Mouse (Mus musculus): ENCODE measurements around the gene Slc34a1. TPM values are rescaled to one million over a fixed set of nuclear protein-coding genes. Genes with fewer than 3 reads are reported as not detected.

Slc34a1 gene
- 0.49 and 0.69 TPM in 2 replicates for polyA plus RNA-seq (2012; ENCODE audit: low replicate concordance)

GRCm38 (mm10) chr13:55398088-55398487 lies at the start of gene Slc34a1:
Gene Slc34a1, plus strand, starts transcription at chr13:55398187.

GRCm38 (mm10) chr13:55362453-55363060 lies 35.4 kb upstream of the Slc34a1 start, which contains the start of gene Lman2:
Gene Lman2, minus strand, starts transcription at chr13:55362783.

GRCm38 (mm10) chr13:55369531-55370114 lies 28.4 kb upstream of the Slc34a1 start, which contains the start of gene Rgs14:
Gene Rgs14, plus strand, starts transcription at chr13:55369732.

GRCm38 (mm10) chr13:55414743-55415380 lies 16.9 kb downstream of the Slc34a1 start, which contains the start of gene Pfn3:
Gene Pfn3, minus strand, starts transcription at chr13:55415232.

GRCm38 (mm10) chr13:55426613-55427012 lies 28.6 kb downstream of the Slc34a1 start, which contains the start of gene F12:
Gene F12, minus strand, starts transcription at chr13:55426793.

GRCm38 (mm10) chr13:55444937-55445315 lies 46.9 kb downstream of the Slc34a1 start, which contains the start of gene Grk6:
Gene Grk6, plus strand, starts transcription at chr13:55445072.

GRCm38 (mm10) chr13:55464027-55464884 lies 66.3 kb downstream of the Slc34a1 start, which contains the start of gene Prr7:
Gene Prr7, plus strand, starts transcription at chr13:55464267.

Other genes starting within 250 kb of the Slc34a1 start
- gene Fgfr4, start 245.5 kb upstream of the Slc34a1 start, polyA plus RNA-seq (2012; ENCODE audit: low replicate concordance), result 0.08 TPM in 1 of 2 replicates, not detected in the other
- gene Nsd1, start 188.4 kb upstream of the Slc34a1 start, polyA plus RNA-seq (2012; ENCODE audit: low replicate concordance), result 20.4 and 23.9 TPM in 2 replicates
- 229 and 294 TPM in 2 replicates for gene Prelid1, start 77.7 kb upstream of the Slc34a1 start, polyA plus RNA-seq (2012; ENCODE audit: low replicate concordance)
- 89.1 and 111 TPM in 2 replicates for gene Rab24, start 76.2 kb upstream of the Slc34a1 start, polyA plus RNA-seq (2012; ENCODE audit: low replicate concordance)
- gene Mxd3, start 68.4 kb upstream of the Slc34a1 start, polyA plus RNA-seq (2012; ENCODE audit: low replicate concordance), result 5.3 and 15.9 TPM in 2 replicates
- gene Lman2, start 35.4 kb upstream of the Slc34a1 start, polyA plus RNA-seq (2012; ENCODE audit: low replicate concordance), result 49.6 and 89.4 TPM in 2 replicates
- 59.4 and 65.0 TPM in 2 replicates for gene Rgs14, start 28.5 kb upstream of the Slc34a1 start, polyA plus RNA-seq (2012; ENCODE audit: low replicate concordance)
- not detected in 2 replicates for gene Pfn3, start 17.0 kb downstream of the Slc34a1 start, polyA plus RNA-seq (2012; ENCODE audit: low replicate concordance)
- gene F12, start 28.6 kb downstream of the Slc34a1 start, polyA plus RNA-seq (2012; ENCODE audit: low replicate concordance), result 0.29 TPM in 2 replicates
- gene Grk6, start 46.9 kb downstream of the Slc34a1 start, polyA plus RNA-seq (2012; ENCODE audit: low replicate concordance), result 242 and 271 TPM in 2 replicates
- 16.2 and 61.9 TPM in 2 replicates for gene Prr7, start 66.1 kb downstream of the Slc34a1 start, polyA plus RNA-seq (2012; ENCODE audit: low replicate concordance)
- 7.9 and 12.5 TPM in 2 replicates for gene Dbn1, start 89.9 kb downstream of the Slc34a1 start, polyA plus RNA-seq (2012; ENCODE audit: low replicate concordance)
- 67.1 and 113 TPM in 2 replicates for gene Pdlim7, start 115.5 kb downstream of the Slc34a1 start, polyA plus RNA-seq (2012; ENCODE audit: low replicate concordance)
- gene Dok3, start 131.1 kb downstream of the Slc34a1 start, polyA plus RNA-seq (2012; ENCODE audit: low replicate concordance), result 740 and 1,822 TPM in 2 replicates
- gene Ddx41, start 138.5 kb downstream of the Slc34a1 start, polyA plus RNA-seq (2012; ENCODE audit: low replicate concordance), result 103 and 109 TPM in 2 replicates
- 114 and 272 TPM in 2 replicates for gene Fam193b, start 172.9 kb downstream of the Slc34a1 start, polyA plus RNA-seq (2012; ENCODE audit: low replicate concordance)
- gene Tmed9, start 175.5 kb downstream of the Slc34a1 start, polyA plus RNA-seq (2012; ENCODE audit: low replicate concordance), result 85.5 and 140 TPM in 2 replicates
- gene B4galt7, start 201.7 kb downstream of the Slc34a1 start, polyA plus RNA-seq (2012; ENCODE audit: low replicate concordance), result 29.7 and 36.1 TPM in 2 replicates
- 19.9 and 30.4 TPM in 2 replicates for gene Caml, start 224.8 kb downstream of the Slc34a1 start, polyA plus RNA-seq (2012; ENCODE audit: low replicate concordance)
- gene Ddx46, start 236.8 kb downstream of the Slc34a1 start, polyA plus RNA-seq (2012; ENCODE audit: low replicate concordance), result 16.8 and 28.2 TPM in 2 replicates